Mouse (Mus musculus): ENCODE measurements at regions not wholly inside any gene's neighbourhood (a gene's known extent, or its start where the extent isn't known, plus 50 kb on each side); places are given as distances from the start of the nearest gene placed in this dataset.

DNA sequence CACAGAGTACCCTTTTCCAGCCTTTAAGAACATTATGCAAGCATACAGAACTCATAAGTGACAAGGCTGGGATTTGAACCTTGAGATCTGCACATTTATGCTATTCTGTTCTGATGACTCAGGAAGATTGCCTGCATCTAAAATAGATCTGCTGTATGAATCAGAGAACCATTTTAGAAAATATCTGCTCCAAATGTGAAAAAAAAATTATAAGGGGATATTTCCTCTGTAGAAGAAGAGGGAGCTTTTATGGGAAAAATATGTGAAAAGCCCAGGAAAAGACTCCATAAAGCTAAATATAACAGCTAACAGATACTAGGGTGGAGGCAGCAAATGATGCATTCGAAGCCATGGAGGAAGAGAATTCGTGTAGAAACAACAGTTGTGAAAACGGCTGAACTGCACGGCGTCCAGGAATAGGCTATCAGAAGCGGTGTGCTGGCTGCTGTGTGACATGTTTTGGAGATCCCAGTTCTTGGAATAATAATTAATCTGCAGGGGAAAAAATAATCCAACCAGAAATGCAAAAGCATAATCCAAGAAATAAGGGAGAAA lies 127.9 kb upstream of the Gm10131 start:
- Histone ChIP-seq H3K9me3 (ENCODE audit: low read length) (peaks cover 13% of the 10 kb centered on the region), H3K4me1 (replicated peaks; ENCODE audit: low read depth, low read length) (no peaks in the 10 kb centered on the region), H3K4me3 (replicated peaks; ENCODE audit: low read length) (no peak overlapping the region), H3K36me3 (ENCODE audit: insufficient read depth, low read length) (no peaks in the 10 kb centered on the region), H3K27me3 (ENCODE audit: insufficient read depth, low read length) (no peaks in the 10 kb centered on the region)
- TF ChIP-seq CTCF (conservative IDR thresholded peaks at IDR 0.05; ENCODE audit: low read length): no peak
- no peak for TF ChIP-seq POU5F1 (IDR thresholded peaks at IDR 0.05; ENCODE audit: borderline replicate concordance, low read length)
- no peak for TF ChIP-seq NANOG (IDR thresholded peaks at IDR 0.05; ENCODE audit: borderline replicate concordance, low read length)

DNA sequence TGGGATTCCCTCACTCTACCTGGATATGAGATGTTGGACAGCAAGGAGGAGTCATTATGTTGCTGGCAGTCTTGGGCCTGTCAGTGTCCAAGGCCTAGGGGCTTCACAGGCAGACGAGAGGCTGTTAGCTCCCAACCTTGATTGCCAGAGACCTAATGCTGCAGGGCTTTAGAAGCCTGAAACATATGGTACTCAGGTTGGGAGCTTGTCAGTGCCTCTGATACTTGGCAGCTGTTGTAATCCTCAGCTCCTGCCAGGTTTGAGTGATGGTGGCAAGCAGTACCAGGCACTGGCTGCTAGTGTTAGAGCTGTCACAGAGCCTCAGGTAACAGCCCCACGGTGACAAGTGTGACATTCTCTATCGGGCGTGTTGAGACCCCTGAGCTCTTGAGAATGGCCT lies 122.2 kb upstream of the Gm10131 start:
- H3K27me3 ChIP-seq (ENCODE audit: insufficient read depth, low read length): no peaks in the 10 kb centered on the region
- no peak overlapping the region for H3K4me3 ChIP-seq (replicated peaks; ENCODE audit: low read length)
- TF ChIP-seq CTCF (conservative IDR thresholded peaks at IDR 0.05; ENCODE audit: low read length) (no peak), POU5F1 (IDR thresholded peaks at IDR 0.05; ENCODE audit: borderline replicate concordance, low read length) (no peak), NANOG (IDR thresholded peaks at IDR 0.05; ENCODE audit: borderline replicate concordance, low read length) (no peak)
- no peaks in the 10 kb centered on the region for H3K36me3 ChIP-seq (ENCODE audit: insufficient read depth, low read length)
- peaks cover 10% of the 10 kb centered on the region for H3K9me3 ChIP-seq (ENCODE audit: low read length)
- no peaks in the 10 kb centered on the region for H3K4me1 ChIP-seq (replicated peaks; ENCODE audit: low read depth, low read length)

DNA sequence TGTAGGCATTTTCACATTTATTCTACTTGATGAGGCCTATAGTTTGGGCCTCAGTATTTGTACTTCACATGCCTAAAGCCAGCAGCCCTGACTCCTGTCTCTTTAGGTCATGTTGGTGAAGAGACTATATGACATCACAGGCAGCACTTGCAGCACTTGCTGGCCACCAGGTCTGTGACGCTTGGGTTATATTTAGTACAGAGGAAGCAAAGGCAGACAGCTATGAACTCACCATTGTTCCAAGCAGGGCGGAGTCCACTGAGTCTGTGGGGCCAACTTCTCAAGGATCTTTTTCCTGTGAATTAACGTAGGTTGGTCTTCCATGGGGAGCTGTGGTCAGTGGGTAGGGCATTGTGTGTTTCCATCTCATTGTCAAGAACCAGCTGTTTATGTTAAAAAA lies 117.9 kb upstream of the Gm10131 start:
- no peaks in the 10 kb centered on the region for H3K27me3 ChIP-seq (ENCODE audit: insufficient read depth, low read length)
- no peaks in the 10 kb centered on the region for H3K36me3 ChIP-seq (ENCODE audit: insufficient read depth, low read length)
- peaks cover 1% of the 10 kb centered on the region for H3K9me3 ChIP-seq (ENCODE audit: low read length)
- no peak overlapping the region for H3K4me3 ChIP-seq (replicated peaks; ENCODE audit: low read length)
- peaks cover 11% of the 10 kb centered on the region for H3K4me1 ChIP-seq (replicated peaks; ENCODE audit: low read depth, low read length)
- TF ChIP-seq CTCF (conservative IDR thresholded peaks at IDR 0.05; ENCODE audit: low read length) (no peak), NANOG (IDR thresholded peaks at IDR 0.05; ENCODE audit: borderline replicate concordance, low read length) (no peak)

DNA sequence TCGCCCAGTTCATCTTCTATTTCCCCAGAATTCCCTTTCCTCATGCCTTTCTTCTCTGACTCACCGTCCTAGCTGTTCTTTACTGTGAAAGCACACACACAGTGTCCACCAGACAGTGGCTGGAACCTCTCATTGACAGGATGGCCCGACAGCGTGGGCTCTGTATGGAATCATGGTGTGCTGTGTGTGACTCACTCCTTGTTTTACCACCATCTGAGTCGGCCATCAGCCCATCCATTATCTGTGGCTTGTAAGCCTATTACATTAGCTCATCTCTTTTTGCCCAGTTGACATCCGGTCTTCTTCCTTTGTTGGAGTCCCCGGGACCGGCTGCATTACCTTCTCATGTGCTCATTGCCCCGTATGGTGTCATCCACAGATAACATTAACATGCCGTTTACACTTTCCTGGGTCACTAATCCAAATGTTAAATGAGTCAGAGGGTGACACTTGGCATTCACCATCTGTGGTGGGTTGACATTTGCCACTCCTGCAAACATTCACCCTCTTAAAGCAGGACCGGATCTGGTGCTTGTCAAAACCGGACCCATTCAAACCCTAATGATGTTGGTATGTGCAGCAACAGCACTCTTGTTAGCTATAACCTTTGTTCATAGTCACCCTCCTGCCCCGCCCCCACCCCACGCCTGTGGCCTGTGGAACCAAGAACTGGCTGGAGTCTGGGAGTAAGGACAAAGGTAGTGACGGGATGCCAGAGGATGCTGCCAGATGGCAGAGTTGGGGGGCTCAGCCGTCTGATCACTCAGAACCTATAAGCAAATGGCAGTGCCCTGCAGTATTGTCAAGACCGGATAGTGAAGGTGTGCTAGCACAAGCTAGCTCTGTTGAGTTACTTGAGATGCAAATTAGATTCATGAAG lies 113.7 kb upstream of the Gm10131 start:
- no peak for TF ChIP-seq CTCF (conservative IDR thresholded peaks at IDR 0.05; ENCODE audit: low read length)
- TF ChIP-seq POU5F1 (IDR thresholded peaks at IDR 0.05; ENCODE audit: borderline replicate concordance, low read length): no peak
- TF ChIP-seq NANOG (IDR thresholded peaks at IDR 0.05; ENCODE audit: borderline replicate concordance, low read length): no peak
- H3K27me3 ChIP-seq (ENCODE audit: insufficient read depth, low read length): no peaks in the 10 kb centered on the region
- H3K4me3 ChIP-seq (replicated peaks; ENCODE audit: low read length): no peak overlapping the region
- no peaks in the 10 kb centered on the region for H3K9me3 ChIP-seq (ENCODE audit: low read length)
- peaks cover 14% of the 10 kb centered on the region for H3K4me1 ChIP-seq (replicated peaks; ENCODE audit: low read depth, low read length)
- no peaks in the 10 kb centered on the region for H3K36me3 ChIP-seq (ENCODE audit: insufficient read depth, low read length)

DNA sequence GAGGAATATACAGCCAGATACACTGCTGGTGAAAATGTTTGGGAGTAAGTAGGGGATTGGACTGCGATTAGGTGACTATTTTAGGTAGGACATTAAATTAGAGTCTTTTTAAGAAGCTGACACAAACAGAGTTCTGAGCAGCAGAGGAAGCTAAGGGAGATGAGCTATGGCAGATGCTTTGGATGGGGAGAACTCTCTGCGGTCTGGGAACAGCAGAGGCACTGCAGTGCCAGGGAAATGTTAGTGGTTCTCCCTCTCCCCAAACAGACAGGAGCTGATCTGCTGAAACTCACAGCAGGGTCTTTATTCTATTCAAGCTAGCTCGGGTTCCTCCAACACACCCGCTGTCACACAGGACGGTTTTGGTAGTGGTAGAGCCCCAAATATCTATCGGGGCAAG lies 110.7 kb upstream of the Gm10131 start:
- Histone ChIP-seq H3K4me1 (replicated peaks; ENCODE audit: low read depth, low read length) (peaks cover 15% of the 10 kb centered on the region), H3K4me3 (replicated peaks; ENCODE audit: low read length) (no peak overlapping the region), H3K27me3 (ENCODE audit: insufficient read depth, low read length) (0 out of 2 replicates have a peak, but pooled peaks cover 2% of the 10 kb centered on the region), H3K9me3 (ENCODE audit: low read length) (peaks cover 14% of the 10 kb centered on the region), H3K36me3 (ENCODE audit: insufficient read depth, low read length) (no peaks in the 10 kb centered on the region)
- TF ChIP-seq NANOG (IDR thresholded peaks at IDR 0.05; ENCODE audit: borderline replicate concordance, low read length) (no peak), CTCF (conservative IDR thresholded peaks at IDR 0.05; ENCODE audit: low read length) (no peak), POU5F1 (IDR thresholded peaks at IDR 0.05; ENCODE audit: borderline replicate concordance, low read length) (no peak)

Data from E14TG2a.4 (cell line).